Mouse (Mus musculus) left cerebral cortex, postnatal 14 days (tissue): ENCODE measurements around the gene Paxx. TPM values are rescaled to one million over a fixed set of nuclear protein-coding genes. Genes with fewer than 3 reads are reported as not detected.
A peak's percentile ranks its signal among the peaks of the same experiment; 100 is the strongest.

Experiments used
- DNase-seq, 2 experiments: peaks; one replicate each; pipeline ENCODE4 v3.0.0; 2021 to 2022; ENCODE audit warnings: low spot score in 2 of 2, mixed read lengths in 1 of 2
- intact Hi-C: fragments of 180-260 bp; cut with DNase I; formaldehyde crosslinking; loops from one replicate; pipeline ENCODE4 v1.15.1; 2025
- total RNA-seq, 2 experiments: library from RNA; stranded (reverse); gene quantifications; 2 replicates each; pipeline ENCODE4 v1.2.3; 2021

The Paxx gene
- total RNA-seq, 2 experiments from 2014 or later: 64.1 to 66.3 TPM

DNA sequence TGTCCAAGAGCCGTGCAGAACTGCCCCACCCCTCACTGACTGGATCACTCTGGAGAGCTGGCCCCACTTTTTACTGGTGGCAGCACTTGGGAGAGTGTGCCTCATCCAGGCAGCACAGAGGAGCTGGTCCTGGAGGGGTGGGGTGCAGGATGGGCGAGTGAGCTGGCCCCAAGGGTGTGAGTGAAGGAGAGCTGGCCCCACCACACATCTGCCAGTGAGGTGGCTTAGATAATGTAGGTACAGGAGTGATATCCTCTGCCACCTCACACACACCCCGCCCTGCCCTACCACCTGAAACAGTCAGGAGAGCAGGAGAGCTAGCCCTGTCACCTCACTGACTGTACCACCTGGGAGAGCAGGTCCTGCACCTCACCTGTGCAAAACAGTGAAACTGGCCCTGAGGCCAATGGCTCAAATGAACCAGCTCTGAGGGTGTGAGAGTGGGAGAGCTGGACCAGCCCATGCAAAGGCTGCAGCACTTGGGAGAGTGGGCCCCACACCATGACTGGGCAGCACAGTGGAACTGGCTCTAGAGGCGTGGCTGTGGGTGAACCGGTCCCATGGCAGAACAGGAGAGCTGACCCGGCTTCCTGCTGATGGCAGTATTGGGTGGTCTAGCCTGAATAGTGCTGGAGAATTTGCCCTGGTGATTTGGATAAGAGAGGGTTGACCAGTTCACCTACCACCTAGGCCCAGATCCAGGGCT, 27.2 kb upstream of the Paxx start:
- intact Hi-C loops: no loop called here
- DNase-seq: no peak

DNA sequence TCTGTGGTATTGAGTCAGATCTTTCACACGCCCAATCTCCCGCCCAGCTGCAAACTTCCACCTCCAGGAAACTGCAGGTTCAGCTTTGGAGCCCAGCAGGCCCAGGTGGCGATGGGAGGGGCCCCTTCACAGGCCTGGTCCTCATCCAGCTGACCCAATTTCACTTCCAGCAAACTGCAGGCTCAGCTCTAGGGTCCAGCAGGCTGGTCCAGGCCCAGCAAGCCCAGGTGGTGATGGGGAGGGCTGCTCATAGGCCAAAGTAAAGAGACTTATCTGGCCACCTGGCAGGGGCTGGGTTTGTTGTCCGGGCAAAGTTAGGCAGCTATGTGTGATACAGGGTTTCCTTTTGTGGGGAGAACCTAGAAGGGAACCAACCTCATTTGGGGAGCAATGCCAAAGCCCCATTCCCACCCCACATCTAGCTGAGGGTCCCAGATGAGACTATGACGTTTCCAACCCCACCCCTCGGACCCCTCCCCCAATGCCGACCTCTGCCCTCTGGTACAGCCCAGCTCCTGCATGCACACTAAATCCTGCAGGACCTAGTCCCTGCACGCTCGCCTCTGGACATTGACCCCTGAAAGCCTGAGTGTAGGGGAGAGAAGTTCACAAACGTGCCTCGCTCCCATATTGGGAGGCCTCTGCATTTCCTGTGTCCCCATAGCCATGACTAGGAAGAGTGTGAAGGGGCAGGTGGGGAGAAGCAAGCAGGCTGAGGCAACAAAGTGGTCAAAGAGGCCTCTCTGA, 24.2 kb upstream of the Paxx start:
- no peak for DNase-seq
- intact Hi-C loops: no loop called here

DNA sequence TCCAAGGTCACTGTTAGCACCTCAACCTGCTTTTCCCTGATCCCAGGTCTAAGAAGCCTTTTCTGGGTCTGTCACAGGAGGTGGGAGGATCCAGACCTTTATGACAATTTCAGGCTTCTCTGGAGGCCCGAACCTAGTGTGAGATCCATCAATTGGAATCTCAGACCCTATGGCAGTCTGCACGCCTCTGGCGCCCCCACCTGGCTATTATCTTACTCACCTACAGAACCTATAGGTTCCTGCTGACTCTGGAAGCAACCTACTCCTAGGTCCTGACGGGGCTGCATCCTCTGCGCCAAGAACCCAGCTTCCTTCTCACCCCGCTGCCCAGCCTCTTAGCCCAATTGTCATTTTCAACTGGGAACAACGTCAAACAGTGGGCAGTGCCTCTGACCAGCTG, 22.1 kb upstream of the Paxx start:
- intact Hi-C loops: no loop called here
- no peak for DNase-seq

DNA sequence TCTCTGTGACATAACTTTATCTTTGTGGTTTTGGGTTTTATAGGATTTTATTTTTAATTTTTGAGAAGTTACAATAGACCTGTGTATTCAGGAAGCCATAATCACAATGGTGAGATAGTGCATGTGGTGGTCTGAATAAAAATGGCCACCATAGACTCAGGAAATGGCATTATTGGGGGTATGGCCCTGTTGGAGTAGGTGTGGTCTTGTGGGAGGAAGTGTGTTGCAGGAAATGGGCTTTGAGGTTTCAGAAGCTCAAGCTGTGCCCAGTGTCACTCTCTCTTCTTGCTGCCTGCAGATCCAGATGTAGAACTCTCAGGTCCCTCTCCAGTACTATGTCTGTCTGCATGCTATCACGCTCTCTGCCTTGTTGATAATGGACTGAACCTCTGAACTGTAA, 19.6 kb upstream of the Paxx start:
- no peak for DNase-seq
- intact Hi-C loops: no loop called here

DNA sequence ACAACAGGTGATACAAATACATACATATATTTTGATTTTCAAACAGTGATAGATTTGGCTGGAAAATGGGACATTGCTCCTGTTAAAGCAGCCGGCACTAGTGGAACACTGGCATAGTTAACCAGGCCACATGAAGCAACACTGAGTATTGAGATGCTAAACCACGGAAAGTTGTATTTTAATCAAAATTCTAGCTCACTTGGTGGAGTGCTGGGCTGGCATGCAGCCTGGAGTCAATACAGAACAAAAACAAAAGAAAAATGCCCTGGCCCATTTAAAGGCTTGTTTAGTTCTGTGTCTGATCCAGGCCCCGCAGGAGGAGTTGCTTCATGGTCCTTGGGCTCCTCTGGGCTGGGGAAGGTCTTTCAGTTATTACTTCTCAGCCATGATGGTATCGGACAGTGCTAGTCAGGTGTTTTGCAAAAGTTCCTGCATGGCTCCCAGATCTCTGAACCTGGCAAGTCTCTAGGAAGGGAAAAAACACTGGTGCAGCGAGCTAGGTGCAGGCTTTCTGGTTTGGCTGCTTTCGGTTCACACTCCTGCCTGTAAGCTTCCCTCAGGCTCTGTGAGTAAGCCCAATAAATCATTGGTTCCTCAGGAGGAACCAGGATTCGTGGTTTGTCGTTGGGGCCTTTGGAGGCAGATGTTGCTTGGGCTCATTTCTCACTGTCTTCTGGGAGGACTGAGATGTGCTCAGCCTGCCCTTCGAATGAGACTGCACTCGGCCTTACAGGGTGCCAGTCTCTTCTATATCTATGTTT, 18.8 kb upstream of the Paxx start:
- no peak for DNase-seq
- intact Hi-C loops: no loop called here

DNA sequence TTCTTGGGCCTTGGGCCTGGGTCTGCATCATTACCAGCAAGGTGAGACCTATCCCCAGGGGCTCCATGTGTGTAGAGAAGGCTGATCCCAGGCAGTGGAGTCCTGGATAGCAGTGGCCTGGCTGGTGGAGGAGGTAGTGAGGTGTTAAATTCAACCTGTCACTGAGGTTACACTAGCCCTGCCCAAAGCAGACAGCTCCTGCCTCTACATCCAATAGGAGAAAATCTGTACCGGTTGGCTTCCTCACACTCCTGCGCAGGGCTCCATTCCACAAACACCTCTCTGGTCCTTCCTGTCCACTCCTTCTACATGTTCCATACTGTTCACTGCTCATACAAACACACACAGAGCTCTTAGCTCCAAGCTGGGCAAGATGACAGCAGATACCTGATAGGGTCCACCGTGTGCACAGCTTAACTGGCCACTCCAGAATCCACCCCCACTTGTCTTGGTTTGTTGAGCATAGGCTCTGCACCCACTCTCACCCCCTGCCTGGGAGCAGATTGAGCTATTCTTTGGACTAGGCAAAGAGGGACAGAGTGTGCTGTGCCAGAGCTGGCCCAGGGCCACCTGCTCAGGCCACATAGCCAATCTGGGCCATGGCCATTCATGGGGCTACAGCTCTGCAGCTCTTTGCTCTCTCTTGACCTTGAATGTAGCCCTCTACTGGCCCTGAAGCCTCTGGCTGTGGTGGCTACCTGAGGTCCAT, 17.2 kb upstream of the Paxx start:
- intact Hi-C loops: no loop called here
- DNase-seq: peak; percentile 50 to 59

DNA sequence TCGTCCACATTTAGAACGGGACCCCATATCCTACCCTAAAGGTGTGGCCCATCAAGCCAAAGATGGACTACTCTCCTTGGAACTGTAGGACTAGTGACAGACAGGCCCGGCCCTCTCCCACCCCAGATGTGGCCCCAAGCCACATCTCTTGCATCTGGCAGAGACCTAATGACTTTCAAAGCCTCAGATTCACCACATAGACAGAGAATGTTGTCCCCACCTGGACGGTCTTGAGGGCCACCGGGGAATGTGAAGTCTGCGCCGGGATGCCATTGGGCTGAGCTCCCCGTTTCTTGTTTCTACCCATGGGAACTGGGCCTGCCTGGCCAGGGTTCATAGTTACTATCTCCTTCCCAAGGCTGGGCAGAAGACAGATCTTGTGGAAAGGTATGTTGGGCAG, 16.6 kb upstream of the Paxx start:
- DNase-seq: no peak
- intact Hi-C loops: no loop called here

DNA sequence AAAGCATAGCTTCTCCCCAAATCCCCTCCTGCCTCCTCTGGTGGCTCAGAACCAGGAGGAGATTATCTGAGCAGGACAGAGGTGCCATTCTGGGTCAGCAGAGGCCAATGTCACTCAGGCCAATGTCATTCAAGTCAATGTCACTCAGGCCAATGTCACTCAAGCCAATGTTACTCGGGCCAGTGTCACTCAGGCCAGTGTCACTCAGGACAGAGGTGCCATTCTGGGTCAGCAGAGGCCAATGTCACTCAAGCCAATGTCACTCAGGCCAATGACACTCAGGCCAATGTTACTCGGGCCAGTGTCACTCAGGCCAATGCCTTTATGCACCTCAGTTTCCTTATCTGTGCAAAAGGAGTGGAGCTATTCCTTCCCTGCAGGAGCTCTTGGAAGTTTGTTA, 11.7 kb upstream of the Paxx start:
- intact Hi-C loops: no loop called here
- no peak for DNase-seq

DNA sequence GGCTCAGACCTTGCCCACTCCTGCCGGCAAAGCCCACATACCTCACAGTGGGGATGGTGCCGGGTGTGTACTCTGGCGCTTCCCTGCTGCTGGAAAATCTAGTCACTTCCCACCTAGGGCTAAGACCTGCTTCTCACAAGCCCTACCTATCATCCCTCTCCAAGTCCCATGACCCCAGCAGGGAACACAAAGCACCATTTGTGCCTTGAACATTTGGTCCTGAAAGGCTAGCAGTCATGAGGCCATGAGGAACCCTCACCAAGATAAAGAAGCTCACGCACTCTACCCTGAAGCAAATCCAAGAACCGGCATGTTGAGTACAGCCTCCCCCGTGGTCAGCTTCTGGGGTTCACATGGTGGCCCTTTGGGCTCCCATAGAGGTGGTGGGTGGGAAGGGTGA, 9.1 kb upstream of the Paxx start, which contains the start of gene Ptgds:
TSS of gene Ptgds (minus strand) at position 78 of the 400 bp plus-strand sequence.
- intact Hi-C loops: no loop called here
- DNase-seq: no peak

DNA sequence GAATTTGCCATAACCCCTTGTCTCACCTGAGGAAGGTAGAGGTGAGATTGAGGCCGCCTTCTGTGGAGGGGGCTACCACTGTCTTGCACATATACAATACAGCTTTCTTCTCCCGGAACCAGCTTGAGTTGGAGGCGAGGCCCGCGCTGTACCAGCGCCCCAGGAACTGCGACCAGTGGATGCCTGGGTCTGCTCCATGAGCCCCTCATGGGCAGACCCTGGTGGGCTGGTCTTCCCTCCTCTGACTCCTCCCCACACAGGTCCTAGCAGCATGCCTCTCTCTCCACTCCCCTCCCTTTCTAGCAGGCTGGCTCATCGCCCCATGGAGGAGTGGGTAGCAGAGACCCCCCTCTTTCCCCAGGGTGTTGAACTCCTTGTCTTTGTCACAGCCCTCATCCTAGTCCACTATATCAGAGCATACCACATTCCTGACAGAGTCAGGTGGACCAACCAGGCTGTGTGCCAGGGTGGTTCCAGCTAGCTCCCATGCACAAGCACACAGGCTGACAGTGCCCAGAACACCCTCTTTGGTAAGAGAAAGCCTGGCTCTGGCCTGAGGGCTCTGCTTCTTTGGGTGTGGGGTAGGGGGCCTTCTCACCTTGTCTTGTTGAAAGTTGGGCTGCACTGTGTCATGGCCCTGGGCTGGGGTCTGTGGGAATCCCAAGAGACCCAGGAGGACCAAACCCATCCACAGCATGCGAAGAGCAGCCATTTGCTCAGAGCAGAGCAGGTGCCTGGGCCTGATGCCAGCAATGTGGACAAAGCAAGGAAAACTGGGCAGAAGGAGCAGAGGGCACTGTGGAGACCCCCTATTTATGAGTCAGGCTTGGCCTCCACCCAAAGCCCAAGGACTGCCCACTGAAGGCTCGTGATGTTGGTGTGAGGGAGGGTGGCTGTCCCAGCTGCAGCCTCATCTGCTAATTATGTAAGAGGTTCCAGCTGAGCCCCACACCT, 8.3 kb upstream of the Paxx start:
- no peak for DNase-seq
- intact Hi-C loops: no loop called here

DNA sequence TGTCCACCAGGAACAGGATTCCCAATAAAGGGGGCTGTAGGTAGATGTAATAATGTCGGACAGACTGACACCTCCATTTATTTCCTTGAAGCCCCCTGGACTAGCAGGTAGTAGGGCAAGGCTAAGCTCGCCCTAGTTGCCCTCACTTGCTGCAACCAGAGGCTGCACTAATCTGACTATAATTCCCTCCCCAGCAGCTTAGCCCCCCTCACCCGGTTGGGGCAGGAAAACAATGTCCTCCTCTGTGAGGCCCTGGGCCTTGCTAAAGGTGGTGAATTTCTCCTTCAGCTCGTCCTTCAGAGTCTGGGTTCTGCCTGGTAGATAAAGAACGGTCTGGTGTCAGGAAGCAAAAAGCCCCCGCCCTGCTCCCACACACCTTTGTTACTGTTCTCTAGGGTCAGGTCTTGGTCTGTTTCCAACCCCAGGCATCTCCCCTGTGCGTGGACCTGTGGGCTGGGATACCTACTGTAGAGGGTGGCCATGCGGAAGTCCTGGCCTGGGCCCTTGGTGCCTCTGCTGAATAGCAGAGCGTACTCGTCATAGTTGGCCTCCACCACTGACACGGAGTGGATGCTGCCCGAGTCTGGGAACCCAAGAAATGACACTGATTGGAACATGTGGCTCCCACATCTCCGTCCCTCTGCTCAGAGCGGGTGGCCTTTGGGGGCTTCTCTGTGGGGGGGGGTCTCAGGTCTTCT, 6.9 kb upstream of the Paxx start:
- intact Hi-C loops: no loop called here
- DNase-seq: no peak

DNA sequence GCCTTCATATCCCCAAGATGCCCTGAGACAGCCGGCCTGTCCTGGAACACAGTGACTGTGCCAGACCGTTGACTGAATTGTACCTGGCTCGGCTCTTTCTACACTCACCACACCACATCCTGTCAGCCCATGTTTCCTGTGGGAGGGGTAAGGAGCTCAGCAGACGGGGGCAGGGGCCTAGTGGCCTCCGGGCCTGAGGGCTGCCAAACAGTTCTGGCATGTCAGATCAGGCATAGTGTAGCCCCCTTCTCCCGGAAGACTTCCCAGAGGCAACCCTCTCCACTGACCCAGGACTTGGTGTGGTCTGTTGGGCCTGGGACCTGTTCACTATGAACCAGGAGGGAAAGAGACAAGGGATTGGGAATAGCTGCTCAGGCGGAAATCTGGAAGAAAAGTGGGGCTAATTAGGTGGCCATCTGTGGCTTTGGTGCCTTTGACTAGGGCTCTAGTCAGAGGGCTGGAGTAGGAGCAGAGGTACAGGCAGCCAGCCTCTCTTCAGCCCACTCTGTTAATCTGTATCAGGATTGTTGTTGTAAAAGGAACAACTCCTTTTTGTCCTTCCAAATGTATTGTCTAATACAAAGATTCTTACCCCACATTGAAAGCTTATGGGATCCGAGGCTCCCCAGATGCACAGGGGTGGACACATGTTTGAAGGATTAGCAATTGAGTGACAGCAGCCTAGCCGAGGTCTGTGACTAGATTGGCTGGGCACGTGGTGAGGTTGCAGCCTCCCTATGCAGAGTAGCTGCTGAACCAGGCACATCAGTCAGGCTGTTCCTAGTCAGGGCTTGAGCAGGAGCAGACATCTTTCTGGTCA, 5.1 kb upstream of the Paxx start:
- intact Hi-C loops: no loop called here
- no peak for DNase-seq

DNA sequence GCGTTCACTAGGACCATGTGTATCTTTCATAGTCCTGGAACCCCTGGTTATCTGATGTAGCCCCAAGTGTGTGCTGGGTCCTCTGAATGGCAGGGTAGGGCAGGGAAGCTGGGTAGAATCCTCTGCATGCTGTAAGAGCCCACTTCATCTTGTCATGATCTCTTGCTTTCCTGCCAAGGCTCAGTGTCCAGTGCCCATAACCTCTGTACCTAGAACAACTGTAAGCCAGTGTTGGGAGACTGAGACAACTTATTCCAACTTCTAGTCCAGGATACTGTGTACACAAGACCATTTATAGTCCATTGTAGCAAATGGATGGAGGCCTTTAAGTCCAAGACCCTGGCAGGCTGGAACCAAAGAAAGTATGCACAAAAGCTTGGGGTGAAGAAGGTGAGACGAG, 4.4 kb upstream of the Paxx start:
- no peak for DNase-seq
- intact Hi-C loops: no loop called here

DNA sequence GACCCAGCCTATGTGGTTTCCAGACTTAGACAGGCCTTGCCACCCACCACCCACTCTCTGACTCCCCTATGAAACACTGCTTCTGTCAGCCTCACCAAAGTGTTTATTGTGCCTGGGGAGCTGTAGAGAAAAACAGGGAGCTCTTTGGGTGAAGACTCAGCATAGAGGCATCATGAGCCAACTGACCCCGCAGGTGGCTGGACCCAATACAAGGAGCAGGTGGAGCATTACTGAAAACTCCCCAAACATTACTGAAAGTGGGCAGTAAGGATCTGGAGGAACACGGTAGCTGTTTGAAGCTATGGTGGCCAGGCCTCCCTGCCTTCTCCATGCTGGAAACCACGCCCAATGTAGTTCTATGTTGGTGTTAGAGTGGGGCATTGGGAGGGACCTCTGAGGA, 2.7 kb upstream of the Paxx start:
- intact Hi-C loops: loop anchor here (5.0 kb wide), 1 partner anchor 34 kb away; no protein-coding TSS in a partner anchor
- no peak for DNase-seq

DNA sequence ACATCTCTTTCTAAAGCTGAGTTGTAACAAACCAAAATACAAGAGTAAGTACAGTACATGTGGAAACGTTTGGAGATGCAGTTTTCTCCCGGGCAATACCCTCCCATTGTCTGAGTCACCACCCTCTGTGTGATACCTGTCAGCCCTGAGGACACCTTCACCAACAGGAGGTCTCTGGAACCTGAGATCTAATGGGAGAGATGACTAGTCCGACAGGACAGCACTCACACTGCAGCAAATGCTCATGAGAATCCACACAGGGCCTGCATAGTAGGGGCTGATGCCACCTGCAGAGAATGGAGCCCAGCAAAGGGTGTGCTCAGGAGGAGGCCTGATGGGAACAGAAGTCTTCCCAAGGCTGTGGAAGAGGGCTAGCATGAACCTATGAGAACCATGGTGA, 513 bp upstream of the Paxx start:
- intact Hi-C loops: loop anchor here (5.0 kb wide), 1 partner anchor 36 kb away; no protein-coding TSS in a partner anchor
- no peak for DNase-seq

DNA sequence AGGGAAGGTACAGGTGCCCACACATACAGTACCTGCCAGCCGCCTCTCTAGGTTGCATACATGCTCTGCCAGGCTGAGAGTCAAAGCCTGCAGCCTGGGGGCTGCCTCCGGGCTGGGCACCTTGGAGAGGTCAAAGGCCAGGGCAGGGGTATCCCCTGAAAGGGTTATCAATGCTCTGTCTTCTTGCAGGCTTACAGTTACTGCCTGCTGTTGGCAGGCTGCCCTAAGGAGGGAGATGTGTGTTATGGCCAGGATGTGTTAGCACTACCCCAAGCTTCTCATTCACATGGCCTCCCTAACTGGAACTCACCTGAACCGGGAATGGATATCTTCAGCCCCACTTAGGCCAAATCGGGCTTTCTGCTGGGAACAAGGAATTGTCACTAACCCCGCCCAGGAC, 759 bp downstream of the Paxx start:
- intact Hi-C loops: loop anchor here (5.0 kb wide), 1 partner anchor 37 kb away; no protein-coding TSS in a partner anchor
- DNase-seq: peak in 1 of 2 experiments; percentile 52

DNA sequence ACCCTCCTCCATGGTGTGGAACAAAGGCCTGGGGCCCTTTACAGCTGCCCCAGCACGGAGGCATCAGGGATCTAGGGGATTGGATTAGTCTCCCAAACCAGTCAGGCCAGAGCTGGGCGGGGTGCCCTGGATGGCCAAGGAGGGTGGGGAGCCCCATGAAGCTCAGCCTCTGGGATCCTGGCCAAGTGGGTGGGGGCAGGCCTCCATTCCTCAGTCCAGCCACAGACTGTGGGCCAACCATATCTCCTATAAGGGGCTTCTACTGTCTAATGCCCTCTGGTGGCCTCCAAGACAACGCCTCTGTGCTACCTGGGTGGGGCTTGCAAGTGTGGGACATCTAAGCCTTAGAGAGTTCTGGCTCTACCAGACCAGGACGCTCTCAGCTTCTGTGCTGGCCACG, 2.0 kb downstream of the Paxx start:
- no peak for DNase-seq
- intact Hi-C loops: no loop called here
